Mouse (Mus musculus): ENCODE measurements at regions not wholly inside any gene's neighbourhood (a gene's known extent, or its start where the extent isn't known, plus 50 kb on each side); places are given as distances from the start of the nearest gene placed in this dataset.

GRCm38 (mm10) chr4:152850147-152850546 is 372.5 kb upstream of the Kcnab2 start:
- TF ChIP-seq POLR2A (IDR thresholded peaks at IDR 0.05; ENCODE audit: borderline replicate concordance, low read depth, low read length) (no peak), CTCF (IDR thresholded peaks at IDR 0.05; ENCODE audit: low read depth, low read length) (no peak)
